Mouse (Mus musculus): ENCODE results near the gene Rgs16. TPM values are rescaled to one million over a fixed set of nuclear protein-coding genes. Genes with fewer than 3 reads are reported as not detected.

The Rgs16 gene
- polyA plus RNA-seq, 1 experiment from 2014 or later: 3.7 TPM

DNA sequence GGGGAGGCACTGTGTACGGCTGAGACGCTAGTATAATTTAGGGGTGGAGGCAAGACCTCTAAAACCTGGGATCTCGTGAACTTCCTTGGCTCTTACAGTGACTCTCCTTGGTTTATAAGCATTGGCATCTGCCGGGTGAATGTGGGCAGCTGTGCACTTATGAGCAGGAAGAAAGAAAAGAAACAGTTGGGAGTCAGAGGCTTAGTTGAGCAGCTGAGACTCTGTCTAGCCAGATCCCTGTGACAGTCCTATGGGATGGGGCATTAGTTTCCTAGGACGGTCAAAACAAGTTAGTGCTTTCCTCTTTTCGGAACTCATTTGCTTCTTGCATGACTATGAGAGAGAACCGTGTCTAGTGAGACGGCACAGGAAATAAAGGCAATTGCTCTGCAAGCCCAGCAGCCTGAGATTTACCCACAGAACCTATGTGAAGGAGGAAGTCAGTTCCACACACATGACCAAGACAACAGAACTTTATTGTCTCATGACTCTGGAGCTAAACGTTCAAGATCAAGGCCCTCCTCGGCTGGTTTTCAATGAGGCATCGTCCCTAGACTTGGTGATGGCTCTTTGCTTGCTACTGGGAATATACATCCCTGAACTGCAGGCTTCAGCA, 39.6 kb upstream of the Rgs16 start:
- Histone ChIP-seq H3K4me3 (ENCODE audit: low read depth, low read length) (no peak overlapping the region), H3K27me3 (ENCODE audit: control insufficient read depth, insufficient read depth, low read depth, low read length) (no peaks in the 10 kb centered on the region), H3K9ac (ENCODE audit: low read depth, low read length) (no peak overlapping the region), H3K9me3 (replicated peaks; ENCODE audit: control insufficient read depth, low read length) (no peaks in the 10 kb centered on the region), H3K36me3 (ENCODE audit: control insufficient read depth, insufficient read depth) (no peaks in the 10 kb centered on the region), H3K4me2 (ENCODE audit: low read depth, low read length) (no peak overlapping the region), H3K27ac (ENCODE audit: low read length) (no peak overlapping the region), H3K4me1 (ENCODE audit: control insufficient read depth, low read depth, low read length) (no peaks in the 10 kb centered on the region)
- no peak for ATAC-seq (ENCODE audit: low read depth)
- 44% methylated on average over 11 of the region's 11 CpGs for WGBS (ENCODE audit: insufficient replicate concordance)

DNA sequence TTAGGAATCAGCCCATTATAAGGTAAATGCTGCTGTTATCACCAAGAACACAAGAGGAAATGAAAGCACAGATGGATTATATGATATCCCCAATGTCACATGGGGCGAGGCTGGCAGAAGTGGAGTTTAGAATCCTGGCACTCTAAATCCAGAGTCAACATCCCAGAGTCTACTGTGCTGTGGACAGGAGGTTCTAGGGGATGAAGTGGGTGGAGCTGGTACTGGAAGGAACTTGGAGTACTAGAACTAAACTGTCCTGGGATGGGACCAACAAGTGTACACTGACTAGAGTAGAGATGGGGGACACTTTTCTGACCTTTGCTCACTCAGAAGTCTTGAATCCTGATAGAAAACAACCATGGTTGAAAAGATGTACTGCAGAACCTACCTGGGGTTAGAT, 38.7 kb upstream of the Rgs16 start:
- Histone ChIP-seq H3K27ac (ENCODE audit: low read length) (no peak overlapping the region), H3K4me2 (ENCODE audit: low read depth, low read length) (no peak overlapping the region)
- WGBS (ENCODE audit: insufficient replicate concordance): 37% methylated on average over 1 of the region's 1 CpGs

DNA sequence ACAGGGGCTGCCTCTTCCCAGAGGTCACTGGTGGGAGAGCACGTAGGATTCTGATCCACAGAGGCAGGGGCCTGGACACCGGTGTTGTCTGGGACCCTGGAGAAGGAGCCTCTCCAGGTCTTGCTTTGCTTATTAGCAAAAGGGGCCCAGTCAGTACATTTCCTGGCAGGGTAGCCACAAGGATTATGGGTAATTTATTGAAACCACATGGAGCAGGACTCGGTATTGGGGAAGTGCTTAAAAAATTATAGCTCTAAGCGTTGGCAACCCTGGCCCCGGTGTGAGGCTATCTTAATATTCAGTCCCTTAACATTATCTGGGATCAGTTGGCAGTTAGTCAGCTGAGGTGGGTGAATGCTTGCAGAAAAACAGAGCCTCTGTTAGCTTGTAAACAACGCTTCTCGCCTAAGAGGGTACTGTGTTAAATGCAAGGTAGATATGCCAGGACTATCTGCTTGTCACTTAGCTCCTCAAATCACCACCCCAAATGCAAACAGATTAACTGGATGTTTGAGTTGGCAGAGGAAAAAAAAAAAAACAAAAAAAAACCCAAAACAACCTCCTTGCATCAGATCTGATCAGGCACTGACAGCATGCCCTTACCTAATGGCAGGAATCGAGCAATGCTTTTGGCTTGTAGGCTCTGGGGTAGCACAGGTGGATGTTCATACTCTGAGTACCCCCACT, 37.8 kb upstream of the Rgs16 start:
- Histone ChIP-seq H3K27ac (ENCODE audit: low read length) (no peak overlapping the region), H3K9ac (ENCODE audit: low read depth, low read length) (no peak overlapping the region), H3K36me3 (ENCODE audit: control insufficient read depth, insufficient read depth) (no peaks in the 10 kb centered on the region), H3K4me2 (ENCODE audit: low read depth, low read length) (no peak overlapping the region), H3K4me1 (ENCODE audit: control insufficient read depth, low read depth, low read length) (no peaks in the 10 kb centered on the region), H3K27me3 (ENCODE audit: control insufficient read depth, insufficient read depth, low read depth, low read length) (no peaks in the 10 kb centered on the region), H3K9me3 (replicated peaks; ENCODE audit: control insufficient read depth, low read length) (no peaks in the 10 kb centered on the region), H3K4me3 (ENCODE audit: low read depth, low read length) (no peak overlapping the region)
- no peak for ATAC-seq (ENCODE audit: low read depth)
- 51% methylated on average over 8 of the region's 8 CpGs for WGBS (ENCODE audit: insufficient replicate concordance)

More for the DNA sequence above, 38.7 kb upstream of the Rgs16 start:
- Histone ChIP-seq H3K36me3 (ENCODE audit: control insufficient read depth, insufficient read depth) (no peaks in the 10 kb centered on the region), H3K27me3 (ENCODE audit: control insufficient read depth, insufficient read depth, low read depth, low read length) (no peaks in the 10 kb centered on the region), H3K9me3 (replicated peaks; ENCODE audit: control insufficient read depth, low read length) (no peaks in the 10 kb centered on the region), H3K4me1 (ENCODE audit: control insufficient read depth, low read depth, low read length) (no peaks in the 10 kb centered on the region), H3K4me3 (ENCODE audit: low read depth, low read length) (no peak overlapping the region), H3K9ac (ENCODE audit: low read depth, low read length) (no peak overlapping the region)
- ATAC-seq (ENCODE audit: low read depth): no peak

DNA sequence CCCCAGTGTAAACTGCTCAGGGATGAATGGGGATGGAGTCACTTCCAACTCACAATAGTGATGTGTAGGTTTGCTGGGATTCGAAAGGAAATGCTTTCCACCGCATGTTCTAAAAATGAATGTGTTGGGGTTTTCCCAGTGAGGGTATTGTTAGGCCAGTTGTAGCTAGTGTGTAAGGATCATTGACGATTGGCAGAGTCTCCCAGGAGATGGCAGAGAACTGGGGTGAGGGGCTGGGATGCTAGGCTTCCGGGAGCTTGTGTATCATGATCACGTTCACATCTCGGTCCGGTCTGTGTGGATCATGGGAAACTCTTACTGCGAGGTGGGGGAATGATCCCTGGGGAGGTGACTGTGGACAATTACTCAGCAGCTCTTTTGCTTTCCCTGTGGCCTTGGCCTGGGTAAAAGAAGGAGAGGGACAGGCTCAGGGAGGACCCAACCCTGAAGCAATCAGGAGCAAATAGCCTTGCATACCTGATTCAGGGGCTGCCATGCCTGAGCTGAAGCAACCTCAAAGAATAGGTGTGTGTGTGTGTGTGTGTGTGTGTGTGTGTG, 37.2 kb upstream of the Rgs16 start:
- no peaks in the 10 kb centered on the region for H3K4me1 ChIP-seq (ENCODE audit: control insufficient read depth, low read depth, low read length)

DNA sequence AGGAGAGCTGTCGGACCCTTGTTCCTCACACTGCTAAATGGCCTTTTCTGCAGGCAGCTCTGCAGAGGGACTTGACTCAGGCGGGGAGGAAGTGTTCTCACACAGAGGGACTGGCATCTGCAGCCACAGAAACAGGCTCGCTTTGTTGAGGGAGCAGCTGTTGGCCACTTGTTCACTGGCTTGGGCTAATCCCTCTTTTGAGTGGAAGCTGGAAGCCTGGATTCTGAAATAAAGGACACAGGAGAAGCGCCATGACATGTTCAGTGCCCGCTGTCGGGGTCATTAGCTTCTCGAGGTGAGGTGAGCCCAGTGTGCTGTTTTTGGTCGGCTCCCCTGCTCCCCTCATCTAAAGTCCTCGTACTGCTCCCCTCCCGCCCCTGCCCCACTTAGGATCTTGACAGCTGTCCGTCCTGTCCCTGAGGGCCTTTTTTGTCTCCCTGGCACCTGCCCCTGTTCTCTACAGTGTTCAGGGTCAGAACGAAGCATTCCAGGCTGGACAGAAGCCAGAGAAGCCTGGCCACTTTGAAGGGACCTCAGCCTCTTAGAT, 36.6 kb upstream of the Rgs16 start:
- Histone ChIP-seq H3K4me2 (ENCODE audit: low read depth, low read length) (no peak overlapping the region), H3K36me3 (ENCODE audit: control insufficient read depth, insufficient read depth) (no peaks in the 10 kb centered on the region), H3K4me1 (ENCODE audit: control insufficient read depth, low read depth, low read length) (no peaks in the 10 kb centered on the region), H3K27me3 (ENCODE audit: control insufficient read depth, insufficient read depth, low read depth, low read length) (no peaks in the 10 kb centered on the region), H3K9ac (ENCODE audit: low read depth, low read length) (no peak overlapping the region), H3K27ac (ENCODE audit: low read length) (no peak overlapping the region), H3K4me3 (ENCODE audit: low read depth, low read length) (no peak overlapping the region), H3K9me3 (replicated peaks; ENCODE audit: control insufficient read depth, low read length) (no peaks in the 10 kb centered on the region)
- 21% methylated on average over 12 of the region's 12 CpGs for whole genome bisulfite sequencing (ENCODE audit: insufficient replicate concordance)
- no peak for ATAC-seq (ENCODE audit: low read depth)

More for the DNA sequence above, 37.2 kb upstream of the Rgs16 start:
- no peak overlapping the region for H3K9ac ChIP-seq (ENCODE audit: low read depth, low read length)
- H3K36me3 ChIP-seq (ENCODE audit: control insufficient read depth, insufficient read depth): no peaks in the 10 kb centered on the region
- no peak for ATAC-seq (ENCODE audit: low read depth)
- no peak overlapping the region for H3K27ac ChIP-seq (ENCODE audit: low read length)
- WGBS (ENCODE audit: insufficient replicate concordance): 68% methylated on average over 8 of the region's 8 CpGs
- no peaks in the 10 kb centered on the region for H3K9me3 ChIP-seq (replicated peaks; ENCODE audit: control insufficient read depth, low read length)
- no peaks in the 10 kb centered on the region for H3K27me3 ChIP-seq (ENCODE audit: control insufficient read depth, insufficient read depth, low read depth, low read length)
- H3K4me2 ChIP-seq (ENCODE audit: low read depth, low read length): no peak overlapping the region
- H3K4me3 ChIP-seq (ENCODE audit: low read depth, low read length): no peak overlapping the region

DNA sequence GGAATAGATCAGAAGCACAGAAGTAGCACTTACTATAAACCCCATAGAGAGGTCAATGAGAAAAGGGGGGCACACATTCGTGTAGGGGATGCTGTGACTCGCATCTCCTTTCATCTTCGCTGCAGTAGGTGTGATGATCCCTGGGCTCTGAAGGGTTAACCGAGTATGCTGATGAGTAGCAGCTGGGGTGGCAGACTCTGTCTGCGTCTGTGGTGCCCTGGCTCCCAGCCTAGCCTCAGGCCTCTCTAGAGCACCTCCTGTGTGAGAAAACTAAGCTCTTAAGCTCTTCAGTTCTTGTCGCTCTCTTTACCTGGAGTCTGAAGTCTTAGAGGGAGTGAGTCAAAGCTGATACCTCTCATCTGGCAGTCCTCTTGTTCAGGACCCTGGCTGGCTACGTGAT, 36.0 kb upstream of the Rgs16 start:
- H3K36me3 ChIP-seq (ENCODE audit: control insufficient read depth, insufficient read depth): no peaks in the 10 kb centered on the region
- H3K4me1 ChIP-seq (ENCODE audit: control insufficient read depth, low read depth, low read length): no peaks in the 10 kb centered on the region
- no peak overlapping the region for H3K27ac ChIP-seq (ENCODE audit: low read length)
- no peak for ATAC-seq (ENCODE audit: low read depth)
- H3K9me3 ChIP-seq (replicated peaks; ENCODE audit: control insufficient read depth, low read length): no peaks in the 10 kb centered on the region
- no peak overlapping the region for H3K4me3 ChIP-seq (ENCODE audit: low read depth, low read length)
- H3K9ac ChIP-seq (ENCODE audit: low read depth, low read length): no peak overlapping the region
- H3K4me2 ChIP-seq (ENCODE audit: low read depth, low read length): no peak overlapping the region
- 36% methylated on average over 7 of the region's 7 CpGs for WGBS (ENCODE audit: insufficient replicate concordance)
- H3K27me3 ChIP-seq (ENCODE audit: control insufficient read depth, insufficient read depth, low read depth, low read length): no peaks in the 10 kb centered on the region

DNA sequence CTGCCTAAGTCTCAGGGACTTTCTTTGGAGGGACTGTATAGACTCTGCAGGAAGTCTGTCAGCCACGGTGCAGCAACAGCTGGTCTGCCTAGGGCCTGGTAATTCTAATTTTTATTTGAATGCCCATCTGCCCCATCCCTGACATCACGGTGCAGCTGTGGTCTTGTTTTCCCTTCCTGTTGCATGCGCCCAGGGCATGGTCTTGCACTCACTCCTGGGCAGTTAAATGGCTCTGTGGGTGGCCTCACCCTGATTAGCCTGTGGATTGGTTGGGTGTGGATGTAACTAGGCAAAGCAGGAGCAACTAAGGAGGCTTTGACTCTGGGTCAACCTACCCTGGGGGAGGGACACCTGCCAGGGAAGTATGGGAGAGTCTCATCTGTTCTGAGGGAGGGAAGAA, 35.2 kb upstream of the Rgs16 start:
- H3K27me3 ChIP-seq (ENCODE audit: control insufficient read depth, insufficient read depth, low read depth, low read length): no peaks in the 10 kb centered on the region
- no peaks in the 10 kb centered on the region for H3K36me3 ChIP-seq (ENCODE audit: control insufficient read depth, insufficient read depth)
- H3K9ac ChIP-seq (ENCODE audit: low read depth, low read length): no peak overlapping the region
- no peak overlapping the region for H3K4me3 ChIP-seq (ENCODE audit: low read depth, low read length)
- WGBS (ENCODE audit: insufficient replicate concordance): 39% methylated on average over 3 of the region's 3 CpGs
- no peaks in the 10 kb centered on the region for H3K4me1 ChIP-seq (ENCODE audit: control insufficient read depth, low read depth, low read length)
- no peak overlapping the region for H3K27ac ChIP-seq (ENCODE audit: low read length)
- no peak for ATAC-seq (ENCODE audit: low read depth)
- H3K9me3 ChIP-seq (replicated peaks; ENCODE audit: control insufficient read depth, low read length): no peaks in the 10 kb centered on the region
- H3K4me2 ChIP-seq (ENCODE audit: low read depth, low read length): no peak overlapping the region

DNA sequence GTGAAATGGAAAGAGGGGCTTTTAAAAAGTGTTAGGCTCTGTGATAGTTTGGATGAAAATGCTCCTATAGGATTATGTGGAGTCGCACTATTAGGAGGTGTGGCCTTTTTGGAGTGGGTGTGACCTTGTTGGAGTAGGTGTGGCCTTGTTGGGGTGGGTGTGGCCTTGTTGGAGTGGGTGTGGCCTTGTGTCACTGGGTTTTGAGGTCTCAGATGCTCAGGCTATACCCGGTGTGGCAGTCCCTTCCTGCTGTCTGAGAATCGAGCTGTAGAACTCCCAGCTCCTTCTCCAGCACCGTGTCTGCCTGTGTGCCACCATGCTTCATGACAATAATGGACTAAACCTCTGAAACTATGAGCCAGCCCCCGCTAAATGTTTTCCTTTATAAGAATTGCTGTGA, 31.5 kb upstream of the Rgs16 start:
- H3K4me1 ChIP-seq (ENCODE audit: control insufficient read depth, low read depth, low read length): no peaks in the 10 kb centered on the region
- no peak overlapping the region for H3K4me2 ChIP-seq (ENCODE audit: low read depth, low read length)
- no peaks in the 10 kb centered on the region for H3K27me3 ChIP-seq (ENCODE audit: control insufficient read depth, insufficient read depth, low read depth, low read length)
- no peak for ATAC-seq (ENCODE audit: low read depth)
- no peak overlapping the region for H3K9ac ChIP-seq (ENCODE audit: low read depth, low read length)
- H3K4me3 ChIP-seq (ENCODE audit: low read depth, low read length): no peak overlapping the region
- H3K9me3 ChIP-seq (replicated peaks; ENCODE audit: control insufficient read depth, low read length): no peaks in the 10 kb centered on the region
- H3K27ac ChIP-seq (ENCODE audit: low read length): no peak overlapping the region
- no peaks in the 10 kb centered on the region for H3K36me3 ChIP-seq (ENCODE audit: control insufficient read depth, insufficient read depth)
- WGBS (ENCODE audit: insufficient replicate concordance): 63% methylated on average over 5 of the region's 5 CpGs

DNA sequence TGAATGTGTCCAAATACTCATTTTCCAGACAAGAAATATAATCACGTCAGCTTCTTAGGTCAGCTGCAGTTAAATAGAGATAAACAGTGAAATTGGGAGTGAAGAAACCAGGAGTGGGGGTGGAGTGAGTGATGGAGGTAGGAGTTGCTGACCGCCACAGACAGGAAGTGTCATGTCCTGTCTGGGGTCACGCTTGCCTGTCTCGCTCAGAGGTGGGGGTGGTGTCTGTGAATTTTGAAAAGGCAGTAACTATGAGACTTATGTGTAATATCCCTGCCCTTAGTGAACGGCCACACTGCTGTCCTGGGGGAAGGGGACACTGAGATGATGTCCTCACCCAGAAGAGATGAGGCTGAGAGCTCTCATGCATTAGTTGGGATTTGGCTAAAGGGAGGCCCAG, 30.7 kb upstream of the Rgs16 start:
- H3K4me2 ChIP-seq (ENCODE audit: low read depth, low read length): no peak overlapping the region
- H3K9me3 ChIP-seq (replicated peaks; ENCODE audit: control insufficient read depth, low read length): no peaks in the 10 kb centered on the region
- H3K27me3 ChIP-seq (ENCODE audit: control insufficient read depth, insufficient read depth, low read depth, low read length): no peaks in the 10 kb centered on the region
- H3K4me1 ChIP-seq (ENCODE audit: control insufficient read depth, low read depth, low read length): no peaks in the 10 kb centered on the region
- no peak overlapping the region for H3K9ac ChIP-seq (ENCODE audit: low read depth, low read length)
- no peak overlapping the region for H3K4me3 ChIP-seq (ENCODE audit: low read depth, low read length)
- no peaks in the 10 kb centered on the region for H3K36me3 ChIP-seq (ENCODE audit: control insufficient read depth, insufficient read depth)
- no peak for ATAC-seq (ENCODE audit: low read depth)
- no peak overlapping the region for H3K27ac ChIP-seq (ENCODE audit: low read length)
- 19% methylated on average over 5 of the region's 5 CpGs for WGBS (ENCODE audit: insufficient replicate concordance)
